Mouse (Mus musculus) brain, adult 10 weeks (tissue): ENCODE data around the gene Gm10338. TPM values are rescaled to one million over a fixed set of nuclear protein-coding genes. Genes with fewer than 3 reads are reported as not detected.

ENCODE experiments used
- polyA plus RNA-seq: library from polyadenylated mRNA; stranded (reverse); fragments of 350-450 nt; fragmentation: Illumina TruSeq; extraction: RNeasy Lipid Tissue Mini Kit (QIAGEN cat#74804); gene quantifications from one replicate; pipeline ENCODE4 v1.2.3, GENCODE M21; 2015; ENCODE audit warnings: low read depth, low replicate concordance

The Gm10338 gene
- polyA plus RNA-seq, result not detected

DNA sequence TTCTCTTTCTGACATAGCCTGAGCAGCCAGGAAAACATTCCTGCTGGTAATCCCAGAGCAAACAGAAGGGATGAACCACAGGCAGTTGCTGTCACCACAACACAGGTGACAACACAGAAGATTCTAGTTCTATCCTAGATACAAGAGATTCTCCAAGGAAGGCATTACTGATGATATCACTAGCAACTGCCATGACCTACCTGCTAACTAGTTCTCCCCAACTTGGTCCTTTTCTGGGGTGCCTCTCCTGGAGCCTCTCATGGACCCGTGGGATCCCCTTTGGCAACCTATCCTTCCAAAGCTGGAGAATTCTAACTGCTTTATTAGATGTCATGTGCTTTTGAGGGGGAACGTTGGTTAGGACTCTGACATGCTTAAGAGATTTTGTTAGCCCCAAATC, at the start of gene Gm10338:
Gm10338 (minus strand) TSS at position 101 of the 400 bp plus-strand sequence.

DNA sequence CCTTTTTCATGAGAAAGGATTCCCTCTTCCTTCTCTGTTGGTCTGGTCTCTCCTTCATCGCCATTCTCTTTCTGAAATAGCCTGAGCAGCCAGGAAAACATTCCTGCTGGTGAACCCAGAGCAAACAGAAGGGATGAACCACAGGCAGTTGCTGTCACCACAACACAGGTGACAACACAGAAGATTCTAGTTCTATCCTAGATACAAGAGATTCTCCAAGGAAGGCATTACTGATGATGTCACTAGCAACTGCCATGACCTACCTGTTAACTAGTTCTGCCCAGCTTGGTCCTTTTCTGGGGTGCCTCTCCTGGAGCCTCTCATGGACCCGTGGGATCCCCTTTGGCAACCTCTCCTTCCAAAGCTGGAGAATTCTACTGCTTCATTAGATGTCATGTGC, 48.5 kb upstream of the Gm10338 start, which contains the start of gene Gm10128:
Gm10128 (minus strand) TSS at position 101 of the 400 bp plus-strand sequence.

DNA sequence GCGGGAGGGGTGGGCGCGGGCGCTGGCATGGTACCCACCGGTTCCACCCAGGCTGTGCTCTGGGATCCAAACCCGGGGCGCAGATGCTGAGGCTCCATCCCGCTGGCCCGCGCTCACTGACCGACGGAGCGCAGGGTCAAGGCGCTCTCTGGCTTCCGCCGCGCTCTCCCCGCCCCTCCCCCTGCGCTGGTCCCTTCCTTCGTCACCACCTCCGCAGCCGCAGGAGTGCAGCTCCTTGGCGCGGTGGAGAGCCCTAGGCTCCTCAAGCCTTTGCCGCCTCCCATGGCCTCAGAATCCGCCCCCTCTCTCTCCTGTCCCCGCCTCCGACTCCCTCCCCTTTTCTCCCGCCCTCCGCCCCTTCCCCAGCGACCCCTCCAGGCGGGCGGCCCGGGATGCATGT, 27.0 kb downstream of the Gm10338 start, which contains the start of gene Gm3558:
Gm3558 (minus strand) TSS at position 185 of the 400 bp plus-strand sequence.

Other genes with a start within 250 kb of the Gm10338 start
- gene Gm8374, start 230.5 kb downstream of the Gm10338 start, polyA plus RNA-seq, result not detected
- gene Gm3755, start 144.7 kb downstream of the Gm10338 start, polyA plus RNA-seq, result not detected
- gene Gm3752, start 111.8 kb downstream of the Gm10338 start, polyA plus RNA-seq, result 1.0 TPM
- gene Gm3558, start 27.0 kb downstream of the Gm10338 start, polyA plus RNA-seq, result 2.9 TPM
- gene Gm10128, start 48.4 kb upstream of the Gm10338 start, polyA plus RNA-seq, result not detected
- gene Gm26661, start 196.0 kb upstream of the Gm10338 start, polyA plus RNA-seq, result not detected
- 19.1 TPM for gene Flnb, start 222.4 kb upstream of the Gm10338 start, polyA plus RNA-seq